Mouse (Mus musculus): Measurements from ENCODE around the gene Mrap.
A peak's percentile ranks its signal among the peaks of the same experiment; 100 is the strongest.

The Mrap gene

GRCm38 (mm10) chr16:90738092-90738956 is at the start of gene Mrap:
TSS of gene Mrap (plus strand) at chr16:90738207.
- no peak for DNase-seq (ENCODE audit: low read depth in 2 of 2, low spot score in 2 of 2)

DNA sequence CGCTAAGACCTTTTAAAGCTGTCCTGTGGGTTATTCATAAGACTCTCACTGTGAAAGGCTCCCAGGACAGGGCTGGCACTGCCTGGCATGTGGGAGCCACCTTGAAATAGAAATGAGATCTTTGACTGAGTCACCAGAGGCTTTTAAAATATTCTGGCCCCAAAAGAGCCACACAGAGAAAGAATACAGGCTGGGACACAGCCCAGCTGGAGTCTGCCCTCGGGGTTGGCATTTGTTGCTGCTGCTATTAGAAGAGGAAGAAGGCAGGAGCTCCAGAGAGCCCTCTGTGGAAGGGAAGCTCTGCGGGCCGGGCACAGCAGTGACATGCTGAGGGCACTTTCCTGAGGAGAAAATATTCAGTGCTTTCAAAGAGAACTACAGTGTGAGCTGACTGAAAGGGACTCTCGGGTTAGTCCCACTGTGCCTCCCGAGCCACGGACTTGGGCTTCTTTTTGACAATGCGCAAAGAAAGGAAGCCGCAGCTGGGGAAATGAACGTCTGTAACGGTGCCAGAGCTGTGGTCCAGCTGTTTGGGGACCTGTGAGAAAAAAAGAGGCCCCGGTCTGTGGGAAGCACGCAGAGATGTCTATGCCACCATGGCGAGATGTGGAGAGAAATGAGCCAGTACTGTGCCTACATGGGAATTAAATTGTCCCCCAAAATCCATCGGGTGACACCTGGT is 45.2 kb upstream of the Mrap start:
- no peak for DNase-seq (ENCODE audit: low read depth in 2 of 2, low spot score in 2 of 2)

DNA sequence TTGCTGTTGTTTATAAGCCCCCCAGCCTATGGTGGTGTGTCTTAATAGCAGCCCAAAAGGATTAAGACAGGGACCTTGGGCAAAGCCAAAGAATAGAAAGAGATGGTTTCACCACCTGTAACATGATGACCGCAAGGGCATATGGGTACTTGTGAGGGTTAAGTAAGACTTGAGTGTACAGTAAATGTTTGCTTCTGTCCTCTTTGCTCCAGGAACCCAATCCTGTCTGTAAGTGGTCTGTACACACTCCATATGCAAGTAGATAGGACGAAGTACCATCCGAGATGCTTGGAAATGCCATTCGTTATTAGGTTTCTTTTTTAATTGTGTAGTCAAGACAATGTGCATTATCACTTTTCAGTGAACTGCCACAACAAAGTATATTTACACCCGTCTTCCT is 44.4 kb upstream of the Mrap start:
- DNase-seq (ENCODE audit: low read depth in 2 of 2, low spot score in 2 of 2), result no peak

DNA sequence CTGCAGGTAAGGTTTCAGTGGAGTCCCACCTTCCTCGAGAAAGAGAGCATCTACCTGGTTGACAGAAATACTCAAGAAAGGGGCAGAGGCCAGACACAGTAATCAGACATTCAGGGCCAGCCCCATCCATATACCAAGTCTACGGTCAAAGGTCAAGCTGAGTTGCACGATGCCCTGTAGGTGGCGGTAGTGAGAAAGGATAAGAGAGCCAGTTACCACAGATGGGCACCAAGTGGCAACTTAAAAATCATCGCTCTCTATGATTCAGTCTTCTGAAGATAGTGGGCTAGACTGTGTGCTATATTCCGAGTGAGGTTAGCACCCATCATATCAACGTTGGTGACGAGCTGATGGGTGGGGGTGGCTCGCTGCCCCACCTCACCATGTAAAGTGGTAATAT is 43.3 kb upstream of the Mrap start:
- DNase-seq (ENCODE audit: low read depth in 2 of 2, low spot score in 2 of 2), result peak in 1 of 2 experiments; percentile 17

DNA sequence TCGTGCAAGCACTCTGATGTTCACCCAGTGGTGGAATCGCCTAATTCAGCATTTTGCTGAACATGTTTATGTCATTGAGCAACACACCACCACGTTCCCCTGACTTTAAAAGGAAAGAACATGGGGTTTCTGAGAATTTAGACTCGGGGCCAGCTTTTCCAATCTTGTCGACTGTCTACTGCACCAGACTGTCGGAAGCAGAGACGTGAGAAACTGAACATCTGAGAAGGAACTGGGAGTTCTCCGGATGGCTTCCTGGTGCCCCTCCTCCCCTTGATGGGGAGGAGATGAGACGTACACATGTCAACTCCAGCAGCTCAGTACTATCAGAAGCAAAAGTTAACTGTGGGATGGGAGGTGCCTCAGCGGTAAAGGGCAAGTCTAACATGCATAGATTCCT is 42.9 kb upstream of the Mrap start:
- DNase-seq (ENCODE audit: low read depth in 2 of 2, low spot score in 2 of 2), result no peak

GRCm38 (mm10) chr16:90696306-90696705 is 41.7 kb upstream of the Mrap start:
- DNase-seq (ENCODE audit: low read depth in 2 of 2, low spot score in 2 of 2), result no peak

- no peak for DNase-seq (ENCODE audit: low read depth in 2 of 2, low spot score in 2 of 2)
Measured at GRCm38 (mm10) chr16:90699390-90699789, 38.6 kb upstream of the Mrap start.

- DNase-seq (ENCODE audit: low read depth in 2 of 2, low spot score in 2 of 2), result no peak
Measured at GRCm38 (mm10) chr16:90701541-90701940, 36.5 kb upstream of the Mrap start.

- no peak for DNase-seq (ENCODE audit: low read depth in 2 of 2, low spot score in 2 of 2)
Measured at GRCm38 (mm10) chr16:90703646-90704045, 34.4 kb upstream of the Mrap start.

DNA sequence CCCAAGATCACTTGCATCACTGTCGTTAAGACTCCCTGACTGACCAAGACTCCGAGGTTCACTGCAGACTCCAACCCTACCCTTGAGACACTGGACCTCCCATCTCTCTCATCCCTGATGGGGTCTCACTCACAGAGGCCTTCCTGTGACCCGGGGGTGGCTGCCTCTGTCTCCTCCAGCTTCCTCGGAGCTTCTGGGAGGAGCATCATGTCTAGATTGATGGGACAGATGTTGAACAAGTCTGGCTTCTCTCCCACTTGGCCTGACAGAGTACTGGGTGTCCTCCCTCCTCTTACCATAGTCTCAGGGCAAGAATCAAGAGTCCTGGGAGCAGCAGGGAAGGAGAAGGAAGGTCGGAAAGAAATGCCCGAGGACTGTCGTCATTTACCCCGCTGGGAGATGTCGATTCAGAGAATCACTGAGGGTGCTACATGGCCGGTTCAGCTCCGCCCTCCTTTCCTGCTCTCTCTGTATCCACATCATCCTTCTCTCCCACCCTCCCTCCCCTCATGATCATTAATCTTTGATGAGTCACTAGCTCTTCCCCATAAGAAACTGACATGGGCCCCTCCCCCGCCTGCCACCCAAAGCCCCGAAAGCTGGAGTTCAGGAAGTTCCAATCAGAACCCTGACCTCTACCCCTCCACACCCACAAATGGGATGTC is 33.7 kb upstream of the Mrap start:
- no peak for DNase-seq (ENCODE audit: low read depth in 2 of 2, low spot score in 2 of 2)

DNA sequence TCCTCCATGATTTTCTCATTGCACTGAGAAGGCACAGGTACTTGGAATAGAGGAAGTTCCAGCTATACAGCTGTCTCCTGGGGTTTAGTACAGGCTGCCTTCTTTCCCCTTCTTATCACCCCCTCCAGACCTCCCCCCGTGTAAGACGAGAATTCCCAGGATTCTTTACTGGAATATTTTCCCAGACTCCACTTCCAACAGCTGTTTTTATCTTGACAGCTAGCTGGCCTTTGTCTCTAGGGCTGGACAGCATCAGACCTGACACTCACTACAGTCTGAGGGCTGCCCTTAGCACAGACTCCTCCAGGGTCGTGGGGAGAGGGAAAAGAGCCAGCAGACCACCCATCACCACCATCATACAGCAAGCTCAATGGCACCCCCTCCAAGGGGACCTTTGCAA is 31.7 kb upstream of the Mrap start:
- DNase-seq (ENCODE audit: low read depth in 2 of 2, low spot score in 2 of 2), result no peak

DNA sequence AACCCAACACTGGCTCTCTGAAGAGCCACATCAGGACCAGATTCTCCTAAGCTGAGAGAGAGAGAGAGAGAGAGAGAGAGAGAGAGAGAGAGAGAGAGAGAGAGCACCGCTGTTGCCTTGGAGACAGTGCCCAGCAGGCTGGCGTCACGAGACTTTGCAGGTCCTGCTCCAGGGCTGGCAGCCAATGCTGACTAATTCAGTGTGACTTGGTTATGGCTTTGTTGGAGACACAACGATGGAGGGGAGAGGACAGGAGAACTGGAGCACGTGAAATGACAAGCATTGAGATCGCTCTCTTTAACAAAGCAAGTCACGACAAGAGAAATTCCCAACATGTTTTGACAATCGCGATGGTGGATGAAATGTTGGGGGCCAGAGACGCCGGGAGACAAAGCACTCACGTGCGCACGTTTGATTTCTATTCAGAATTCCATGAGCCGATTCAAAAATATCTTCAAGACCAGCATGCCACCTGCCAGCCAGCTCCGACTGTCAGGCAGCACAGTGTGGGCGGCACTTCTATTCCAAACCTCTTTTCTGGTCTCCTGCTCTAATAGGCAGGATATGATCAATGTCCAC is 28.2 kb upstream of the Mrap start:
- no peak for DNase-seq (ENCODE audit: low read depth in 2 of 2, low spot score in 2 of 2)

GRCm38 (mm10) chr16:90710313-90710712 is 27.7 kb upstream of the Mrap start:
- DNase-seq (ENCODE audit: low read depth in 2 of 2, low spot score in 2 of 2), result no peak

GRCm38 (mm10) chr16:90724051-90724450 is 14.0 kb upstream of the Mrap start:
- DNase-seq (ENCODE audit: low read depth in 2 of 2, low spot score in 2 of 2), result no peak

DNA sequence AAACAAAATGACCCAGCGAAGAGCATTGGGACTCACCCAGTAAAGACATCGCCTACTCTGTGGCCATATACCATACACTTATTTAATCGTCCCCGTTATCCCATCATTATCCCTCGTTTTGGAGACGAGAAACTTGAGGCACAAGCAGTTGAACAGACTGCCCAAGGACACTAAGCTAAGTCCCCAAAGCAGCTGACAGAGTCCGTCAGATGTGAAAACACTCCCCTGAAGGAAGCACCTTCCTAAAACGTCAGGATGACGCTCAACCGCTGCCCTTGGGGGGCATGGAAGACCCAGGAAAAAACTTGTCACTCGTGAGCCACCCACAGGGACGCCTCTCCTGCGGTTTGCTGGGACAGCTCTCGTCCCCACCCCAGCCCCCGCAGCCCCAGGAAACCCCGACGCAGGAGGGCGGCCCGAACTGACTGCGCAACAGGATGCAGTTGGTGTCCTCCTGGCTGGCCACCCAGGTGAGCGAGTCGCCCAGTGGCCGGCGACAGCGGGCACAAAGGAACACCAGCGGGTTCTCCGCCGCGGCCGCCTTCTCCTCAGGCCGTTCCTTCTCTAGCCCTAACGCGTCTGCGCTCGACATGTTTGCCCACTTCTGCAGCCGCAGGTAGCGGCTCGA is 11.3 kb upstream of the Mrap start:
- no peak for DNase-seq (ENCODE audit: low read depth in 2 of 2, low spot score in 2 of 2)

DNA sequence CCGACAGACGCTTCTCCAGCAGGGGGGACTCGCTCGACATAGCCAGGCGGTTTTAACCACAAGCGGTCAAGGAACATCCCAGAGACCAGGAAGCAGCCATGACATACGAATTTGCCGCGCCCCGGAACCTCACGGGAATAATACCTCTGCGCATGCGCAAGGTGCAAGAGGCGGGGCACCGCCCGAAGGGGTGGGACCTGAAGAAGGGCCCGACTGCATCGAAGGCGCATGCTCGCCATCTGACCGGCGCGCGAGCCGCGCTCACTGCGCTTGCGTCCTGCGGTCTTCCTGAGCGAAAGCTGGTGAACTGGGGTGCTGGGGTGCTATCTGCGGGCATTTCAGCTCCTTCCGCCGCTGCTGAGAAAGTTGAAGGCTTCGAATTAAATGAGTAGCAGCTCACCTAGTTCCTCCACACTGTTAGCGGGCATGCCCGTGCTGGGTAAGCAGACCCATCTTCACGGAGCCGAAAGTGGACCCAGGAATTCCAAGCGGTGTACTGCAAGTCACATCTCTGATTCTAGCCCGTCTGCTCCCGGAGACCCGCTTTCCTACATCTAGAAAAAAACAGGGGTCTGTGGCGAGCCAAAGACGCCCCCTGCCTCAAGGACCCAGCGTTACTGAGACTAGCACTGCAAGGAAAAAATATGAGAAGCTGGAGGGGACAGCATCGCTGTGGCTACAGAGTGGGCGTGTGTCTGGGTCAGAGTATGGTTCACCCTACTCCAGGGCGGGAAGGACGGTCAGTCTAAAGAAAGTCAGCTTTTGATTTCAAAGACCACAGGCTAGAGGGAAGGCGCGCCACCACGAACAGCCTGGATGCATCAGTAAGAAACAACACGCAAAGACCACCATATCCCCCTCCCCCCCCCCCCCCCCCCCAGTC is 10.5 kb upstream of the Mrap start, which contains the start of gene Mis18a:
Gene Mis18a, minus strand, starts transcription at position 172 of the 883 bp plus-strand sequence.
- DNase-seq (ENCODE audit: low read depth in 2 of 2, low spot score in 2 of 2), result peak; percentile 91

DNA sequence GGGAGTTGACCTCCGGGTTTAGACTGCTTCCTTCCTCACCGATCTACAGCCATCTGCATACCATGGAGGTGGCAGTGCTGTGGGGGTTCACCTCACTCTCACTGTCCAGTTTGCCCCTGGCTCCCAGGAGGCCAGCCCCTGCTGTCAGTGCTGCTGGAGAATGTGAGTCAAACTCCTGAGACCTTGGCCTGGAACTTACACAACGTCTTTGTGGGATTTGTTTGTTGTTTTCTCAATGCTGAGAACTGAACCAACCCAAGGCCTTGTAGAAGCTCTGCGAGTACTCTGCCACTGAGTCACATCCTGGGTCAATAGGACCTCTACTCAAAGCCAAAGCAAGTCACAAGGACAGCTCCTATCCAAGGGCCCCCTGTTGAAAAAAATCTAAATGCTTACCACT is 2.4 kb upstream of the Mrap start:
- no peak for DNase-seq (ENCODE audit: low read depth in 2 of 2, low spot score in 2 of 2)

DNA sequence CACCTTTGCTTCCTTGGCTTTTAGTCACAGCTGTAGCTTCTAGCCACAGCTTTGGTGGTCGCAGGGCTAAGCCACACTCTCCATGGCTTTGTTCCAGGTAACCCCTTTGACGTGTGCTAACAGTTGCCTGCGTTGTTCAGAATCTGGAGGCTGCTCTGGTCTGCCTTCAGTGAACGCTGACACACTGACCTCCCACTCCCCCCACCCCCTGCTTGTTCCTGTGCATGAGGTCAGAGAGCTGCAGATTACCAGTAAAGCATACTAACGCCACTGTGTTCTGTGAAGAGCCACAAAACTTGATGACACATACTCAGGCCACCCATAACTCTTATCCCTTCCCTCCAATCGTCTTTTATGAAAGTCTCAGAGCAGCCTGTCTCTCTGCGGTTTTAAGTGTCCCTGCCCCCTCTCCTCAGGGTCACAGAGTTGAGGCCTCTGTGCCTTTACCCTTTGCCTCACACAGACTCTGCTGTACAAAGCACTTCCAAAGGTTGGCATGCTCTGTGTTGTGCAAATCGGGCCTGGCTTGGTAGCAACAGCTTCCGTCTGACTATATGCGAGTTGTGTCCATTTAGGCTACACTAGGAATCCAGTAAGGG is 1.2 kb upstream of the Mrap start:
- DNase-seq (ENCODE audit: low read depth in 2 of 2, low spot score in 2 of 2), result no peak

- no peak for DNase-seq (ENCODE audit: low read depth in 2 of 2, low spot score in 2 of 2)
Measured at GRCm38 (mm10) chr16:90747143-90747542, 9.1 kb downstream of the Mrap start.

DNA sequence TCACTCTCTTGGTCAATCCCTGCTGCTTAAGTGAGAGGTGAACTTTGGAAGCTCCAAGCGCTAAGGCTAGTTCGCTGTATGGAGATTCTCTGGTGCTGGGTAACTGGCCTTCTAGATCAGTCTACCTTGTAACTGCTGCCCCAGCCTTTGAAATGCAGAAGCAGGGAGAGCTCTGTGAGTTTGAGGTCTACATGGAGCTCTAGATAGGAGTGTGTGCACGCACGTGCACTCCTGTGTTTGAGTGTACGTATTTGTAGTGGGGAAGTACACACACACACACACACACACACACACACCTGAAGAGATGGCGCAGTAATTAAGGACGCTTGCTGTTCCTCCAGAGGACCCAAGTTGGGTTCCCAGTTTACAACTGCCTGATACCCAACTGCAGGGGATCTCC is 10.2 kb downstream of the Mrap start:
- DNase-seq (ENCODE audit: low read depth in 2 of 2, low spot score in 2 of 2), result no peak
